Mouse (Mus musculus): ENCODE results near the gene Il4i1. TPM values are rescaled to one million over a fixed set of nuclear protein-coding genes. Genes with fewer than 3 reads are reported as not detected.
A peak's percentile ranks its signal among the peaks of the same experiment; 100 is the strongest.

Gene Il4i1
- total RNA-seq, 2 experiments from 2014 or later = 2.6 to 3.3 TPM

- no peak for DNase-seq (ENCODE audit: low spot score in 2 of 2)
- Histone ChIP-seq H3K27ac (no peak overlapping the region), H3K4me3 (no peak overlapping the region)
- TF ChIP-seq CTCF (conservative IDR thresholded peaks at IDR 0.05) = no peak
These were observed 25.8 kb downstream of the Il4i1 start for GRCm38 (mm10) chr7:44841825-44842463.

- no peak for TF ChIP-seq CTCF (conservative IDR thresholded peaks at IDR 0.05)
- no peak overlapping the region for H3K4me3 ChIP-seq
- no peak for DNase-seq (ENCODE audit: low spot score in 2 of 2)
- H3K27ac ChIP-seq = no peak overlapping the region
These were observed 28.8 kb downstream of the Il4i1 start for GRCm38 (mm10) chr7:44845006-44845405.

- Histone ChIP-seq H3K27ac (no peak overlapping the region), H3K4me3 (no peak overlapping the region)
- TF ChIP-seq CTCF (conservative IDR thresholded peaks at IDR 0.05) = no peak
- DNase-seq (ENCODE audit: low spot score in 2 of 2) = no peak
These were observed 30.6 kb downstream of the Il4i1 start for GRCm38 (mm10) chr7:44846804-44847203.

- no peak for TF ChIP-seq CTCF (conservative IDR thresholded peaks at IDR 0.05)
- no peak for DNase-seq (ENCODE audit: low spot score in 2 of 2)
- Histone ChIP-seq H3K4me3 (peak overlapping the region; percentile 76), H3K27ac (no peak overlapping the region; the same call in 1 of the 2 replicates)
These were observed 31.6 kb downstream of the Il4i1 start for GRCm38 (mm10) chr7:44847772-44848171.

- peak within 1 kb of the TSS; percentile 76 for H3K4me3 ChIP-seq
- DNase-seq (ENCODE audit: low spot score in 2 of 2) = peak; percentile 100
- H3K27ac ChIP-seq = peak within 1 kb of the TSS; percentile 99
- TF ChIP-seq CTCF (conservative IDR thresholded peaks at IDR 0.05) = no peak
These were observed 32.6 kb downstream of the Il4i1 start, which contains the start of the genes Akt1s1 and Tbc1d17 for GRCm38 (mm10) chr7:44848561-44849415. TSS of gene Akt1s1 (plus strand) at chr7:44848991. TSS of gene Tbc1d17 (minus strand) at chr7:44849079.

GRCm38 (mm10) chr7:44849416-44850111 is 33.4 kb downstream of the Il4i1 start:
- peak overlapping the region; percentile 76 for H3K4me3 ChIP-seq
- H3K27ac ChIP-seq = peak overlapping the region; percentile 99
- peak; percentile 88 to 93 for DNase-seq (ENCODE audit: low spot score in 2 of 2)
- TF ChIP-seq CTCF (conservative IDR thresholded peaks at IDR 0.05) = no peak

GRCm38 (mm10) chr7:44850146-44850545 is 34.0 kb downstream of the Il4i1 start:
- TF ChIP-seq CTCF (conservative IDR thresholded peaks at IDR 0.05) = peak; percentile 31; the same call in 1 of the 2 replicates
- H3K4me3 ChIP-seq = peak overlapping the region; percentile 76
- peak; percentile 72 to 78 for DNase-seq (ENCODE audit: low spot score in 2 of 2)
- peak overlapping the region; percentile 99 for H3K27ac ChIP-seq

- DNase-seq (ENCODE audit: low spot score in 2 of 2) = no peak
- Histone ChIP-seq H3K27ac (peak overlapping the region; percentile 99), H3K4me3 (peak overlapping the region; percentile 76)
- no peak for TF ChIP-seq CTCF (conservative IDR thresholded peaks at IDR 0.05)
These were observed 34.8 kb downstream of the Il4i1 start for GRCm38 (mm10) chr7:44850789-44851624.

GRCm38 (mm10) chr7:44851625-44852234 is 35.5 kb downstream of the Il4i1 start:
- Histone ChIP-seq H3K4me3 (no peak overlapping the region), H3K27ac (peak overlapping the region; percentile 99)
- no peak for DNase-seq (ENCODE audit: low spot score in 2 of 2)
- no peak for TF ChIP-seq CTCF (conservative IDR thresholded peaks at IDR 0.05)

GRCm38 (mm10) chr7:44852259-44853027 is 36.3 kb downstream of the Il4i1 start:
- TF ChIP-seq CTCF (conservative IDR thresholded peaks at IDR 0.05) = no peak
- no peak for DNase-seq (ENCODE audit: low spot score in 2 of 2)
- Histone ChIP-seq H3K27ac (no peak overlapping the region), H3K4me3 (no peak overlapping the region)

GRCm38 (mm10) chr7:44853065-44853464 is 36.9 kb downstream of the Il4i1 start:
- Histone ChIP-seq H3K27ac (peak overlapping the region; percentile 94; the same call in 1 of the 2 replicates), H3K4me3 (no peak overlapping the region)
- no peak for DNase-seq (ENCODE audit: low spot score in 2 of 2)
- no peak for TF ChIP-seq CTCF (conservative IDR thresholded peaks at IDR 0.05)

Data from layer of hippocampus, adult 2 months (tissue).